Mouse (Mus musculus): Measurements from ENCODE around the gene Mapk1ip1. TPM values are rescaled to one million over a fixed set of nuclear protein-coding genes. Genes with fewer than 3 reads are reported as not detected.

Mapk1ip1 gene
- polyA plus RNA-seq, 1 experiment from 2014 or later = 31.1 TPM

- Histone ChIP-seq H3K9me3 (replicated peaks; ENCODE audit: control insufficient read depth, low read length) (no peaks in the 10 kb centered on the region), H3K4me3 (ENCODE audit: low read depth, low read length) (no peak overlapping the region), H3K4me1 (ENCODE audit: control insufficient read depth, insufficient read depth, low read length) (no peaks in the 10 kb centered on the region), H3K4me2 (ENCODE audit: low read length) (no peak overlapping the region), H3K27me3 (replicated peaks; ENCODE audit: control insufficient read depth, insufficient read depth, low read length) (no peaks in the 10 kb centered on the region), H3K9ac (ENCODE audit: low read length) (no peak overlapping the region), H3K36me3 (ENCODE audit: control insufficient read depth, insufficient read depth, low read length) (peaks cover 20% of the 10 kb centered on the region), H3K27ac (ENCODE audit: low read depth, low read length) (no peak overlapping the region)
- WGBS = 94% methylated on average over 3 of the region's 3 CpGs
- ATAC-seq = no peak
- no peak for DNase-seq (ENCODE audit: low spot score)
These were observed 18.0 kb upstream of the Mapk1ip1 start for GRCm38 (mm10) chr7:138863950-138864572.

DNA sequence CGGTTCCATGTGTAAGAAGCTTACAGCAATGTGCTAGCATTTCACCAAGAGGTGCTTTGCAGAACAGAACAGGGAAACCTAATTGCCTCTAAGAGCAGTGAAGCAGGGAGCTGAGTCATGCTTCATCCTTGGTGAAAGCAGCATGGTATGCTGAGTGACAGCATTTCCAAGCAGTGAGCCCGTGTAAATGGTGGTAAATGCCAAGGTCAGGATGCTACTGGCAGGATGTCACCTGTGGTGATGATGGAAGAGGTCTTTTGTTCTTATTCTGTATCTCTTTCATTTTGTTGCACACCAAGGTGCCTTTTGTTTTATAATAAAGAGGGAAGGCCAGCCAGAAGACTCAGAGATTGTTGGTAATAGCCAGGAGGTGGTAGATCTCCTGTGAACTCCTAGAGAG, 10.6 kb upstream of the Mapk1ip1 start:
- H3K36me3 ChIP-seq (ENCODE audit: control insufficient read depth, insufficient read depth, low read length) = peaks cover 41% of the 10 kb centered on the region

DNA sequence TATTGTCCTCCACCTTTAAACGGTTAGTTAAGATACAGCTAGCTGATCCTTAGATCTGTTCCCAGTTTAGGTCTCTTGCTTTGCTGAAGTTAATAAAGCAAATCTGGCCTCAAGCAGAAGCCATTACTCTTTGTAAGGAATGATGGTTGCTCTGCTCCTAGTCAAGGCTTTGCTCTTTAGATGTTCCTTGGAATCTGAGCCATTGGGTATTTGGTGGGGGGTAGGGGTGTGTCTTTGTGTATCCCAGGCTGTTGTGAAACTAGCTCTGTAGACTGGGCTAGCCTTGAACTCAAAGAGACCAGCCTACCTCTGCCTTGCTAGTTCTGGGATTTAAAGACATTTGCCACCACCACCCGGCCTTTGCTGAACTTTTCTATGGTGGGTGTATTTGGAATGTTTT, 8.1 kb upstream of the Mapk1ip1 start:
- peaks cover 49% of the 10 kb centered on the region for H3K36me3 ChIP-seq (ENCODE audit: control insufficient read depth, insufficient read depth, low read length)
- H3K4me2 ChIP-seq (ENCODE audit: low read length) = no peak overlapping the region
- H3K4me3 ChIP-seq (ENCODE audit: low read depth, low read length) = no peak overlapping the region
- ATAC-seq = no peak
- H3K9ac ChIP-seq (ENCODE audit: low read length) = no peak overlapping the region
- H3K9me3 ChIP-seq (replicated peaks; ENCODE audit: control insufficient read depth, low read length) = no peaks in the 10 kb centered on the region
- H3K4me1 ChIP-seq (ENCODE audit: control insufficient read depth, insufficient read depth, low read length) = 0 out of 2 replicates have a peak, but pooled peaks cover 3% of the 10 kb centered on the region
- no peak for DNase-seq (ENCODE audit: low spot score)
- H3K27ac ChIP-seq (ENCODE audit: low read depth, low read length) = no peak overlapping the region
- 91% methylated on average over 2 of the region's 2 CpGs for WGBS
- H3K27me3 ChIP-seq (replicated peaks; ENCODE audit: control insufficient read depth, insufficient read depth, low read length) = no peaks in the 10 kb centered on the region

More for the DNA sequence above, 10.6 kb upstream of the Mapk1ip1 start:
- H3K27me3 ChIP-seq (replicated peaks; ENCODE audit: control insufficient read depth, insufficient read depth, low read length) = no peaks in the 10 kb centered on the region
- WGBS = 64% methylated on average over 2 of the region's 2 CpGs
- H3K27ac ChIP-seq (ENCODE audit: low read depth, low read length) = no peak overlapping the region
- no peaks in the 10 kb centered on the region for H3K4me1 ChIP-seq (ENCODE audit: control insufficient read depth, insufficient read depth, low read length)
- DNase-seq (ENCODE audit: low spot score) (no peak), ATAC-seq (no peak)
- no peak overlapping the region for H3K4me3 ChIP-seq (ENCODE audit: low read depth, low read length)
- no peak overlapping the region for H3K9ac ChIP-seq (ENCODE audit: low read length)
- H3K9me3 ChIP-seq (replicated peaks; ENCODE audit: control insufficient read depth, low read length) = no peaks in the 10 kb centered on the region
- no peak overlapping the region for H3K4me2 ChIP-seq (ENCODE audit: low read length)

- 96% methylated on average over 4 of the region's 4 CpGs for WGBS
- Histone ChIP-seq H3K9me3 (replicated peaks; ENCODE audit: control insufficient read depth, low read length) (no peaks in the 10 kb centered on the region), H3K4me2 (ENCODE audit: low read length) (no peak overlapping the region), H3K9ac (ENCODE audit: low read length) (no peak overlapping the region), H3K27ac (ENCODE audit: low read depth, low read length) (no peak overlapping the region), H3K27me3 (replicated peaks; ENCODE audit: control insufficient read depth, insufficient read depth, low read length) (no peaks in the 10 kb centered on the region), H3K4me3 (ENCODE audit: low read depth, low read length) (no peak overlapping the region), H3K4me1 (ENCODE audit: control insufficient read depth, insufficient read depth, low read length) (0 out of 2 replicates have a peak, but pooled peaks cover 5% of the 10 kb centered on the region), H3K36me3 (ENCODE audit: control insufficient read depth, insufficient read depth, low read length) (peaks cover 54% of the 10 kb centered on the region)
- ATAC-seq (no peak), DNase-seq (ENCODE audit: low spot score) (no peak)
These were observed 7.5 kb upstream of the Mapk1ip1 start for GRCm38 (mm10) chr7:138853417-138854031.

DNA sequence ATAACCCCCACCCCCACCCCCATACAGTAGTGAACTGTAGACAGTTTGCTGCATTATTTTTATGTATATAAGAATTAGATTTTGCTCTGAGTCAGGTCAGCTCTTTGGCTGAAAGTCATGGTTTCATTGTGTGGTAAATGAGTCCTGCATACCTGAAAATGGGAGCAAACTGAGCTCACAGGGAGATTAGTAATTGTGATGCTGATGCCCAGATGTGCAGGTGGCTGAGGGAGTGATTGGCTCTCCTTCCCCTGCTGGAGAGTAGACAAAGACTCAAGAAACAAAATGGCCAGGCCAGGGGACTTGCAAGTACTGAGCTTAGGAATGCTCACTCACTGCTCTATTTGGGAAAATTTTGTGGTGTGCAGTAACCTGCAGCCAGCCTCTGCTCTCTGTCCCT, 4.0 kb upstream of the Mapk1ip1 start:
- H3K4me2 ChIP-seq (ENCODE audit: low read length) = no peak overlapping the region
- H3K36me3 ChIP-seq (ENCODE audit: control insufficient read depth, insufficient read depth, low read length) = peaks cover 48% of the 10 kb centered on the region
- H3K9me3 ChIP-seq (replicated peaks; ENCODE audit: control insufficient read depth, low read length) = no peaks in the 10 kb centered on the region
- peaks cover 21% of the 10 kb centered on the region for H3K4me1 ChIP-seq (ENCODE audit: control insufficient read depth, insufficient read depth, low read length)
- no peaks in the 10 kb centered on the region for H3K27me3 ChIP-seq (replicated peaks; ENCODE audit: control insufficient read depth, insufficient read depth, low read length)
- no peak overlapping the region for H3K4me3 ChIP-seq (ENCODE audit: low read depth, low read length)
- no peak for ATAC-seq
- DNase-seq (ENCODE audit: low spot score) = no peak
- H3K27ac ChIP-seq (ENCODE audit: low read depth, low read length) = no peak overlapping the region
- H3K9ac ChIP-seq (ENCODE audit: low read length) = 0 out of 2 replicates have a peak overlapping the region, but pooled peaks have one; percentile 5

DNA sequence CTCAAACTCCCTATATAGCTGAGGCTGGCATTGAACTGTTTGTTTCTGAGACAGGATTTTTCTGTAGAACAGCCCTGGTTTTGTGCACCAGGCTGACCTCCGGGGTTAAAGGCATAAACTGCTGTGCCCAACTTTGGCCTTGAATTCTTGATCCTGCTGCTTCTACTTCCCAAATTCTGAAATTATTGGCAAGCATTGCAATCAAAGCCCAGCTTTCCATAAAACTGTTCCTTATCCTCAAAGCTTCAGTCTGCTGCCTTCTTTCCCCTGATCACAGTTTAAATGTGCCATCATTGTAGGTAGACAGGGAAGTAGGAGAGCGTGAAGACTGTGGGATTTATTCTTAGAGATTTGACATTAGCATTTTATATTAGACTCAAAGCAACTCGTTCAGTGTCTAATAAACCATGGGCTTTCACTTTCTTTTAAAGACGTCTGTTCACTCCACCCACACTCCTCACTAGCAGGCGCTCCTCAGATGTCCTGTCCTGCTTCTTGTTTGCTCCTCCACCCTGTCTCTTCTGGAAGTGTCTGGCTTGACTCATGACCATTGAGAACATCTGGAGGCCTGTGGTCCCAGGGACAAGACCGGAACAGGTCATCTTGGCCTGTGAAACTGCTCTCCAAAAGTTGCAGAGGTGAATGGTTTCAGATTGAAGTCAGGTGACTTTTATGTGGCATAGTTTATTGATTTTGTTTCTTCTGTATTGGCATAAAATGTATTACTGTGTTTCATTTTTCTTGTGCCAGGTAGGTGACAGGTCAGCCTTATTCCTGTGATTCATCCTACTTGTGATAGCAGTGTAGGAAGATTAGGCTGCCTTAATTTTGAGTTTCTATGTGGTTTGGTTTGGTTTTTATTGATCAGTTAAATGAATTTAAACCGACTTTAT, 2.2 kb upstream of the Mapk1ip1 start:
- Histone ChIP-seq H3K36me3 (ENCODE audit: control insufficient read depth, insufficient read depth, low read length) (peaks cover 35% of the 10 kb centered on the region), H3K4me3 (ENCODE audit: low read depth, low read length) (peak overlapping the region; percentile 99), H3K9ac (ENCODE audit: low read length) (peak overlapping the region; percentile 95; the same call in 1 of the 2 replicates), H3K4me2 (ENCODE audit: low read length) (peak overlapping the region; percentile 90), H3K27me3 (replicated peaks; ENCODE audit: control insufficient read depth, insufficient read depth, low read length) (no peaks in the 10 kb centered on the region), H3K27ac (ENCODE audit: low read depth, low read length) (no peak overlapping the region), H3K4me1 (ENCODE audit: control insufficient read depth, insufficient read depth, low read length) (peaks cover 35% of the 10 kb centered on the region), H3K9me3 (replicated peaks; ENCODE audit: control insufficient read depth, low read length) (no peaks in the 10 kb centered on the region)
- no peak for ATAC-seq
- DNase-seq (ENCODE audit: low spot score) = no peak
- 77% methylated on average over 7 of the region's 7 CpGs for WGBS

DNA sequence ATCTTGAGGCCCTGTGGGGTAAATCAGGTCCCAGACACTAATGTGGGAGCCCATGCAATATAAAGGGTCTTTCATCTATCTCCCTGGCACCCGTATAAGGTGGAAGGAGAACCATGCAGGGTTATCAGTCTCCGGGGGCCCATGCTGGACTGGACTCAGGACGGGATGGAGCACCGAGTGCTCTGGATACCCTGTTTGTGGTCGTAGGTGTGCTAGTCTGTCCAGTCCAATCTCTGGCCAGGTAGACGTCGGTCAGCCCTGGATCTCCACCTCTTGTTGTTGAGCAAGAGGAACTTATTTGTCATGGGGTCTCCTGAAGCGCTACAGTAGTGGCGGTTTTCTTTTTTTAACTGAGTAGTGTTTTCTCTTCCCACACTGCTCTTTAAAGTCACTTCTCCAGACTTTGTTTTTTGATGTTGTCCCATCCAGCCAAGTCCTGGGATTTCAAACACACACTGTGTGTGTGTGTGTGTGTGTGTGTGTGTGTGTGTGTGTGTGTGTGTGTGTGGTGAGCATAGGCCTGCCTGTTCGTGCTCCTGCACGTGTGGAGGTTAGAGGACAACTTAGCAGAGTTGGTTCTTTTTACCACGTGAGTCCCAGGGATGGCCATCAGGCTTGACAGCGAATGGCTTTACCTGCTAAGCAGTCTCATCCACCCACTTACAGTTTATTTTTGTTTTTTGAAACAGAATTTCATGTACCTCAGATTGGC, 1.4 kb upstream of the Mapk1ip1 start:
- ATAC-seq = no peak
- Histone ChIP-seq H3K4me1 (ENCODE audit: control insufficient read depth, insufficient read depth, low read length) (peaks cover 35% of the 10 kb centered on the region), H3K9ac (ENCODE audit: low read length) (peak overlapping the region; percentile 95), H3K9me3 (replicated peaks; ENCODE audit: control insufficient read depth, low read length) (no peaks in the 10 kb centered on the region), H3K4me2 (ENCODE audit: low read length) (peak overlapping the region; percentile 90), H3K36me3 (ENCODE audit: control insufficient read depth, insufficient read depth, low read length) (peaks cover 27% of the 10 kb centered on the region), H3K27ac (ENCODE audit: low read depth, low read length) (peak overlapping the region; percentile 92; the same call in 1 of the 2 replicates), H3K4me3 (ENCODE audit: low read depth, low read length) (peak overlapping the region; percentile 99), H3K27me3 (replicated peaks; ENCODE audit: control insufficient read depth, insufficient read depth, low read length) (no peaks in the 10 kb centered on the region)
- WGBS = 48% methylated on average over 13 of the region's 13 CpGs
- DNase-seq (ENCODE audit: low spot score) = no peak

- Histone ChIP-seq H3K9ac (ENCODE audit: low read length) (peak overlapping the region; percentile 95), H3K27me3 (replicated peaks; ENCODE audit: control insufficient read depth, insufficient read depth, low read length) (no peaks in the 10 kb centered on the region), H3K4me2 (ENCODE audit: low read length) (peak overlapping the region; percentile 90), H3K4me3 (ENCODE audit: low read depth, low read length) (peak overlapping the region; percentile 99), H3K36me3 (ENCODE audit: control insufficient read depth, insufficient read depth, low read length) (peaks cover 21% of the 10 kb centered on the region), H3K4me1 (ENCODE audit: control insufficient read depth, insufficient read depth, low read length) (peaks cover 35% of the 10 kb centered on the region), H3K27ac (ENCODE audit: low read depth, low read length) (peak overlapping the region; percentile 92), H3K9me3 (replicated peaks; ENCODE audit: control insufficient read depth, low read length) (no peaks in the 10 kb centered on the region)
- DNase-seq (ENCODE audit: low spot score) = no peak
- peak; percentile 80 for ATAC-seq
- WGBS = under 1% methylated on average over 43 of the region's 61 CpGs
These were observed 474 bp upstream of the Mapk1ip1 start for GRCm38 (mm10) chr7:138846502-138846991.

All from forebrain, embryonic 14.5 days (tissue).